Mouse (Mus musculus) right cerebral cortex, postnatal 10 days (tissue): Measurements from ENCODE around the gene Hoxc4.

Source experiments
- DNase-seq, 2 experiments: peaks; one replicate each; pipeline ENCODE4 v3.0.0; 2021; ENCODE audit warnings: low spot score in 2 of 2

Gene Hoxc4

GRCm38 (mm10) chr15:102990461-102991397 is 28.0 kb upstream of the Hoxc4 start, which contains the start of gene Hoxc8:
Gene Hoxc8 (plus strand): TSS chr15:102990607.
- DNase-seq = no peak

- no peak for DNase-seq
Measured at GRCm38 (mm10) chr15:102991782-102992181, 27.0 kb upstream of the Hoxc4 start.

- DNase-seq = no peak
Measured at GRCm38 (mm10) chr15:102992206-102992605, 26.5 kb upstream of the Hoxc4 start.

- DNase-seq = no peak
Measured at GRCm38 (mm10) chr15:102992863-102993262, 25.9 kb upstream of the Hoxc4 start.

- no peak for DNase-seq
Measured at GRCm38 (mm10) chr15:102996548-102996947, 22.2 kb upstream of the Hoxc4 start.

DNA sequence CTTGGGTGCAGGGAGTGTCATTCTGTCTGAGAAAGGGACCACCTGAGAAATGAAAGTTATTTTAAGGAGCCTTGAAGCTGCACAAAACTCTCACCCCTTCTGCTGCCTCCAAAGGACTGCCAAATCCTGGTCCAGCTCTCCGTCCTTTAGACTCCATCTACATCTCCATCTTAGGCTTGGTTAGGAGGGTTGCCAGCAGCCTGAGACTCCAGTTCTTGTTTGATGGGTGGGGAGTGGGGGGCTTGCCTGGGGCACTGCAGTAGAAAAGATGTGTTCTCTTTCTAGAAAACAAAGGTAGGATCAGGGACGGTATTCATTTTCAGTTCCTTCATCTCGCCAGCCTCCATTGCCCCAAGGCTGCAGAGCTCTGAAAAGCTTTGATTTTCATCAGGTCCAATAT is 21.3 kb upstream of the Hoxc4 start:
- DNase-seq = no peak

- no peak for DNase-seq
Measured at GRCm38 (mm10) chr15:102997939-102998355, 20.8 kb upstream of the Hoxc4 start, which contains the start of gene Hoxc6. Gene Hoxc6 (plus strand): TSS chr15:102998257.

GRCm38 (mm10) chr15:102998608-102999182 is 20.0 kb upstream of the Hoxc4 start:
- no peak for DNase-seq

DNA sequence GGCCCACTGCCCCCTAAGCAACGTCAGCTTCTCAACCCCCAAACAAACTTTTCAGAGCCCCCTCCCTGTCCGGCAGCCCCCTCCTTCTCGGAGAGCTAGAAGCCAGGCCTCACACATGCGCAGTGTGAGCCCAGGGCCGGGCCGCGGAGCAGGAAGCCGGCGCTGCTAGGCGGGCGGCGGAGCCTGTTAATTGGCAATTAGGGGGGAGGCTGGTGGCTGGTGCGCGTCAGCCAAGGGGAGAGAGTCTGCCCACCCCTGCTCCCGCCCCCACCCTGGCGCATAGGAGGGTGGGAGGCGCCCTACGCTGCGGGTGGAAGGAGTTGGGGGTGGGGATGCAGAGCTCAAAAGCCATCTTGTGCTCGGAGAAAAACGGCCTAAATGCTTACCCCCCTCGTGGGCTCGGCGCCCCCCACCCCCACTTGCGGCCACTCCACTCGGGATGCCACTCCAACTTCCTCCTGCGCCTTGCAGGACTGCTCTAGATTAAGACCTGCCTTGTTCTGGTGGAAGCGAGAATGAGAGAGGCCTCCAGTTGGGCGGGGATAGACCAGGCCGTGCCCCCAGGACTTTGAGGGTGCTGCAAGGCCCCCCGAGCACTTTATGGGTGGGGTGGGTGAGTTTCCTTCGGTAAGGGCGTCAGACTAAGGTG is 19.4 kb upstream of the Hoxc4 start:
- no peak for DNase-seq

DNA sequence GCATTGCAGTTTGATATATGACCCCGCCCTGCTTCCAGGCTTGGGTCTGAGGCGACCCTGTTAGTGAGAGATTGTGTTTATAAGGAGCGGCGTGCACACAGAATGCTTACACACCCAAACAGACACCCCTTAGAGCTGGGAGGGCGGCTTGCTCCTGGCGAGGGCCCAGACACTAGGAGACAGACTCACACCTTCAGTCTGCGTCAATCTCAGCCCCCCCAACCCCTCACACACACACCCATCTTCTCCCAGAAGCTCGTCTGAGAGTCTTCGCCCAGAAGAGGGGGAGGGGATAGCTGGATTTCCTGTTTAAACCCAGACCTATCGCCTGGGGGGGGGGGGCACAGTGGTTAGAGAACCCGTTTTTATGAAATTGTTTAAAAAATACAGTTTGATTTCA is 18.8 kb upstream of the Hoxc4 start:
- DNase-seq = no peak

- DNase-seq = no peak
Measured at GRCm38 (mm10) chr15:103000501-103000901, 18.2 kb upstream of the Hoxc4 start.

DNA sequence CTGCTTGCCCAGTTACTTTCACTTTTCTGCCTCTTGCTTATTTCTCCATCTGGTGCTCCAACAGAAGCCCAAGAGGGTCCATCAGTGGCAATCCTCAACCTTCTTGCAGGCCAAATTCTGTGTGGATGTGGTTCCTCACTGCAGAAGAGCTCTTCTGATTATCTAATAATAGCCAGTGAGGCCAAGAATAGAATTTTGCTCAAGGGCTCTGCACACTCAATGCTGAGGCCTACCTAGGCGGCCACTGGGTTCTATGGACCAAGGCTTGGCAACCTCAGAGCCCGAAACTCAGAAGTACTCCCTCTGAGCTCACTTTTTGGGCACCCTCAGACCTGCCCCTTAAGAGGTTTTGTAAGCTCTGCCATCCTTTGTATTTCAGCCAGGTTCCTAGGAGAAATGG is 17.4 kb upstream of the Hoxc4 start:
- DNase-seq = no peak

- no peak for DNase-seq
Measured at GRCm38 (mm10) chr15:103002156-103002555, 16.6 kb upstream of the Hoxc4 start.

DNA sequence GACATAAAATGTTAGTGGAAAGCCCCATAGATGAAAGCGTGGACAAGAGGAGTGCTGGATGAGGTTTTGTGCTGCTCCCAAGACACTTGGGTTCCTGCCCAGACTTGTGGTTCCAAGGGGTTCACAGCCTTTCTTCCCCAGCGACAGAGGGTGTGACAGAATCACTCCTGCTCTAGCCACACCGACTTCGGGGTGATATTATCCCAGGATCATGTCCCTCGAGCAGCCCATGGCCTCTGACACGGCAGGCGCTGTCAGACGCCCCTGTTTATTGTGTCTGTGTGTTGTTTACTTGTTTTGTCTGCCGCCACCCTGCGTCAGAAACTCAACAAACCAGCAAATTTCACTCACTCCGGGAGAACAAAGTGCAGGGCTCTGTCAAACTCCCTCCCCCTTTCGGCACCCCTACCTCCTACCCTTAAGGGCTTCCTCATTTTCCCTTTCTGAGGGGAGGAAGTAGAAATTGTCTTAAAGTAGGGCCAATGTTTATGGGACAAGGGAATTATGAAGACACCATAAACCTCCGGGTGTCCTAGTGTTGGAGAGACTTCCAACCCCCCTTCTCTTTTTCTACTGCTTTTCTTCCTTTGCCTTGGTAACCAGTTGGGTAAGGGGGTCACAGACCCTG is 15.8 kb upstream of the Hoxc4 start:
- DNase-seq = no peak

DNA sequence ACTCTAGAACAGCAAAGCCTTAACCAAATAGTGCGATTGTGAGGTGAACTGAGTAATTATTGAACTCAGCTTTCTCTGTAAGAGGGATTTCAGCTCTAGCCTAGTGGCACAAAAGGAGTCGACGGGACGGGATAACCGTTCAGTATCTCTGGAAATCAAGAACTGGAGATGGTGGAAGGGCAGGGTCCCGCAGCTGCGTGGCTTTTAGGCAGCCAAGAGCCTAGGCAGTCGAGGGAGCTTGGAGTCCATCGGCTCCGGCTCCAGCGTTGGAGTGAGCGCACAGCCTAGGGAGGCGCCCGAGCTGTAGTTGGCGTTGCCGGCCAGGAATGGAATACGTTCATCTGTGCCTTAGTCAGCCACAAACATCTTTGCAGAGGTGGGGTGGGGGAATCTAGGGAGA is 13.4 kb upstream of the Hoxc4 start:
- DNase-seq = no peak

DNA sequence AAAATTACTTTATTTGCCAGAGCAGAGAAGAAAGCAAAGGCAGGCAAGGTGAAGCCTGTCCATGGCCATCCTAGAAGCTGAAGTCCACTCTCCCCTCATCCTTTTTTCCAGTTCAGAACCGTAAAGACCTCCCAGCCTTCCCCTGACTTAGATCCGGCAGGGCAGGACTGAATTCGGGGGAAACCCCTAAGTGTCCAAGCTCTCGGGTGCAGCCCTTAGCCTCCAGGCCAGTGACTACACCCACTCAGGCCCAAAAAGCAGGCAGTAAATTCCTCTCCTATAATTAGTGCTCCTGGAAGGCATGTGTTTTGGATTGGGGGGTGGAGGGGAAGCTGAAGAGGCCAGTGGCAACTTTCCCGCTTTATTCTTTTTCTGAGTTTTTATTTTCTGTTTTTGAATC is 12.9 kb upstream of the Hoxc4 start:
- DNase-seq = no peak

DNA sequence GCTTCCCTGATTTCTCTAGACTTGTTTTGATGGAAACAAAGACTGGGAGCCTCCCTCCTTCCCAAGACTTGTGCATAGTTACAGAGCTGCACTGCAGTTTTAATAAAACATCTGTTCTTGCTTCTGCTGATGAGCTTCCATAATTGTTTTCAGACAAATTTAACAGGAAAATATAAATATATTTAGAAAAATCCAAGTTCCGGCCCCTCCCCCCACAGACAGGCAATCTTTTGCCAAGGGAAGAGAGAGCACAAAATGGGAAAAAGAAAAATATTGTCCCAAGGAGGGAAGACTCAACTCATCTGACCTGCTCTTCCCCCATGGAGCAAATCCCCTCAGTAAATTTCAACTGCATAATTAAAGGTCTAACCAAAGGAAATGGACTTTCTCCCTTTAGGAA is 12.4 kb upstream of the Hoxc4 start:
- no peak for DNase-seq

DNA sequence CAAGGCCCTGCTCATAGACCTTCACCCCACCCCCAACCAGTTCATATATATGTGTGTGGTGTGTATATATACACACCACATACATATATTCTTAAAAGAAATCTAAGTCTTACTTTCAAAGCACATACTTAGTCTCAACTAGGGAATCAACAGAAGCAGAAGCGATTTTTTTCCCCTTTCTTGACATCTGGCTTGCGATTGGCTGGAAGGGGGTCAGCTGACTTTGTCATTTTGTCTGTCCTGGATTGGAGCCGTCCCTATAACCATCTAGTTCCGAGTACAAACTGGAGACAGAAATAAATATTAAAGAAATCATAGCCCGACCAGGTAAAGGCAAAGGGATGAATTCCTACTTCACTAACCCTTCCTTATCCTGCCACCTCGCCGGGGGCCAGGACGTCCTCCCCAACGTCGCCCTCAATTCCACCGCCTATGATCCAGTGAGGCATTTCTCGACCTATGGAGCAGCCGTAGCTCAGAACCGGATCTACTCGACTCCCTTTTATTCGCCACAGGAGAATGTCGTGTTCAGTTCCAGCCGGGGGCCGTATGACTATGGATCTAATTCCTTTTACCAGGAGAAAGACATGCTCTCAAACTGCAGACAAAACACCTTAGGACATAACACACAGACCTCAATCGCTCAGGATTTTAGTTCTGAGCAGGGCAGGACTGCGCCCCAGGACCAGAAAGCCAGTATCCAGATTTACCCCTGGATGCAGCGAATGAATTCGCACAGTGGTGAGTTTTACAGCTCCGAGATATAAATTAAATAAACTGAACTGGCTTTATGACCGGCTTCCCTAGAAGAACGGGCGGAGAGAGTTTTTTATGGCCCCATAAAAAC is 9.2 kb upstream of the Hoxc4 start:
- no peak for DNase-seq

GRCm38 (mm10) chr15:103010112-103010846 is 8.5 kb upstream of the Hoxc4 start:
- DNase-seq = no peak

- DNase-seq = no peak
Measured at GRCm38 (mm10) chr15:103010847-103011555, 7.7 kb upstream of the Hoxc4 start.
